Mouse (Mus musculus): ENCODE measurements at regions not wholly inside any gene's neighbourhood (a gene's known extent, or its start where the extent isn't known, plus 50 kb on each side); places are given as distances from the start of the nearest gene placed in this dataset.

DNA sequence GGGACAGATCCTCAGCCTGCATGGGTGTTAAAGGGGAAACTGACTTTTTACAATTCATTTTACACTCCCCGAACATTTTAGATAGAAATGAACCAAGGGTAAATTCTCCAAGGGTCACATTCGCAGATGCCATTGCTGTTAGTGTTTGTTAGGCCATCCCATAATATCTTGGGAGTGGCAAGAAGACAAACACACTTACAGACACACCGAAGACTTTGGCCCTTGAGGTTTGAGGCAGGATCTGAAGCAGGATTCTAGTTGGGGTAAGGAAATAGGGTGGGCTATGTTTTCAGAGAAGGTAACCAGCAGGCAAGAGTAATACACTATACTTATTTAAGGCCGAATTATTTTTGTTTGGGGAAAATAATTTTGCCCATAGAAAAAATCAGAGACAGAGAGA is 263.1 kb upstream of the Sall1 start:
- Histone ChIP-seq H3K4me3 (ENCODE audit: insufficient read depth in 1 of 2, low read depth in 2 of 2, low read length in 2 of 2) (no peak overlapping the region), H3K27me3 (ENCODE audit: control insufficient read depth, insufficient read depth, low read length) (no peaks in the 10 kb centered on the region), H3K4me2 (ENCODE audit: low read depth) (no peak overlapping the region), H3K27ac (no peak overlapping the region), H3K36me3 (replicated peaks; ENCODE audit: control insufficient read depth, insufficient read depth, low read depth) (no peaks in the 10 kb centered on the region), H3K9me3 (ENCODE audit: control insufficient read depth, low read length) (no peaks in the 10 kb centered on the region), H3K4me1 (replicated peaks; ENCODE audit: control insufficient read depth in 2 of 2, insufficient read depth in 2 of 2, low read length in 1 of 2) (0 out of 4 replicates have a peak, but pooled peaks cover 0 to 4% of the 10 kb centered on the region in 2 experiments), H3K9ac (replicated peaks) (no peak overlapping the region)
- DNase-seq (ENCODE audit: low read depth in 3 of 3, low spot score in 3 of 3) (no peak), ATAC-seq (ENCODE audit: insufficient read depth) (no peak)
- TF ChIP-seq CTCF (IDR thresholded peaks at IDR 0.05; ENCODE audit: low read depth) (no peak), EP300 (IDR thresholded peaks at IDR 0.05; ENCODE audit: low read depth) (no peak)
- WGBS (ENCODE audit: insufficient replicate concordance): 60% methylated on average over 4 of the region's 4 CpGs

DNA sequence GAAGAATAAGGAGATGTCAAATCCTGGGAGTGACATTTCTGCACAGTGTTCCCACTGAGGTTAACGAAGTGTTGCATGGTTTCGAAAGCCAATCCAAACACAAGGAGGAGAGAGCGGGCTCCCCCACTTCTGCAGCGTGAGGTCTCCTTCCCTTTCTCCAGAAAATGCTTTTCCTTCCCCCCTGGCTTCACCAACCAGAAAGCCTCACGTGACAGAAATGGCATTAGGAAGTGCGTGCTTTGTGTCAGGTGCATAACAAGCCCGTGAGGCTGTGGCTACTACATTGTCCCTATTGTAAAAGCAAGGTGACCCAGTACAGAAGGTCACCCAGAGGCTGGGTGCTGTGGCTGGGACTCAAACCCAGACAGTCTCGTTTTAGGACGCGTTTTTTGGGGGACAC is 260.2 kb upstream of the Sall1 start:
- Histone ChIP-seq H3K27ac (no peak overlapping the region), H3K4me2 (ENCODE audit: low read depth) (no peak overlapping the region), H3K9me3 (ENCODE audit: control insufficient read depth, low read length) (no peaks in the 10 kb centered on the region), H3K9ac (replicated peaks) (no peak overlapping the region), H3K36me3 (replicated peaks; ENCODE audit: control insufficient read depth, insufficient read depth, low read depth) (no peaks in the 10 kb centered on the region), H3K4me1 (replicated peaks; ENCODE audit: control insufficient read depth in 2 of 2, insufficient read depth in 2 of 2, low read length in 1 of 2) (0 out of 4 replicates have a peak, but pooled peaks cover 0 to 4% of the 10 kb centered on the region in 2 experiments), H3K27me3 (ENCODE audit: control insufficient read depth, insufficient read depth, low read length) (no peaks in the 10 kb centered on the region), H3K4me3 (ENCODE audit: insufficient read depth in 1 of 2, low read depth in 2 of 2, low read length in 2 of 2) (no peak overlapping the region)
- no peak for ATAC-seq (ENCODE audit: insufficient read depth)
- 59% methylated on average over 10 of the region's 10 CpGs for whole genome bisulfite sequencing (ENCODE audit: insufficient replicate concordance)
- no peak for TF ChIP-seq EP300 (IDR thresholded peaks at IDR 0.05; ENCODE audit: low read depth)
- no peak for TF ChIP-seq CTCF (IDR thresholded peaks at IDR 0.05; ENCODE audit: low read depth)
- DNase-seq (ENCODE audit: low read depth in 3 of 3, low spot score in 3 of 3): no peak

DNA sequence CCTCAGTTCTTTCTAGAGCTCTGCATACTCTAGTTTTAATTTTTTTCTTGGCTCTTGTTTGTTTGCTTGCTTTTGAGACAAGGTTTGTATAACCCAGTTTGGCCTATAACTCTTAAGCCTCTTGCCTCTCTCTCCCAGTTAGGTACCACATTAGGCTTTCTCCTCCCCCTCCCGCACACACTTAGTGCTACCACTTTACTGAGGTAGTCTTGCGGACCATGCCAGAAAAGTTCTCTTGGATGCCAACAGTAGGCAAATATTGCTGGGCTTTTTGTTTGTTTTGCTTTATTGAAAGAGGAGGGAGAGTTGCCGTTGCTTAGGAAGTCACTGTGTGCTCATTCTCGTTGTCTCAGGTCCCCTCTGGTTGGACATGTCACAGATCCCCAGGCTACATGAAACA is 259.4 kb upstream of the Sall1 start:
- WGBS (ENCODE audit: insufficient replicate concordance): 60% methylated on average over 4 of the region's 4 CpGs
- Histone ChIP-seq H3K36me3 (replicated peaks; ENCODE audit: control insufficient read depth, insufficient read depth, low read depth) (no peaks in the 10 kb centered on the region), H3K9me3 (ENCODE audit: control insufficient read depth, low read length) (no peaks in the 10 kb centered on the region), H3K4me3 (ENCODE audit: insufficient read depth in 1 of 2, low read depth in 2 of 2, low read length in 2 of 2) (no peak overlapping the region), H3K27me3 (ENCODE audit: control insufficient read depth, insufficient read depth, low read length) (no peaks in the 10 kb centered on the region), H3K4me2 (ENCODE audit: low read depth) (no peak overlapping the region), H3K9ac (replicated peaks) (no peak overlapping the region), H3K27ac (no peak overlapping the region), H3K4me1 (replicated peaks; ENCODE audit: control insufficient read depth in 2 of 2, insufficient read depth in 2 of 2, low read length in 1 of 2) (0 out of 4 replicates have a peak, but pooled peaks cover 0 to 4% of the 10 kb centered on the region in 2 experiments)
- ATAC-seq (ENCODE audit: insufficient read depth) (no peak), DNase-seq (ENCODE audit: low read depth in 3 of 3, low spot score in 3 of 3) (no peak)
- TF ChIP-seq EP300 (IDR thresholded peaks at IDR 0.05; ENCODE audit: low read depth) (no peak), CTCF (IDR thresholded peaks at IDR 0.05; ENCODE audit: low read depth) (no peak)

DNA sequence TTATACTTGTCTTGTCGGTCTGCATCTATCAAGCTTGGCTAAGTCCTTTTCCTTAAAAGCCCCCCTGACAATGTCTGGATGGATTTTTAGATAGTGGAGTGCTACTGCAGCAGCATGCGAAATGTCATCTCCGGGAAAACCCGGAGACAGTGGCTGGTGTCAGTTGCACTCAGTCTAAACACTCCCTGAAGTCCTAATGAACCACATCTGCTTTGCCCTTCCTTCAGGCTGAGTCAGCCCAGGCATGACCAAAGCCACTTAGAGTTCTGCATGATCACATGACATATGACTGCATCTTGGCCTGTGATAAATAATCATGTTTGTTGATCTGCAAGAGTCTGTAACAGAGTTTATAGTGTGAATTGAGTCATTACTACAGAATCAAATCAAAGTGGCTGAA is 255.7 kb upstream of the Sall1 start:
- DNase-seq (ENCODE audit: low read depth in 3 of 3, low spot score in 3 of 3) (no peak), ATAC-seq (ENCODE audit: insufficient read depth) (no peak)
- peaks cover 0 to 4% of the 10 kb centered on the region in 2 experiments; a peak in 1 of 4 replicates for H3K4me1 ChIP-seq (replicated peaks; ENCODE audit: control insufficient read depth in 2 of 2, insufficient read depth in 2 of 2, low read length in 1 of 2)
- no peaks in the 10 kb centered on the region for H3K36me3 ChIP-seq (replicated peaks; ENCODE audit: control insufficient read depth, insufficient read depth, low read depth)
- 65% methylated on average over 4 of the region's 4 CpGs for WGBS (ENCODE audit: insufficient replicate concordance)
- H3K27me3 ChIP-seq (ENCODE audit: control insufficient read depth, insufficient read depth, low read length): no peaks in the 10 kb centered on the region
- H3K4me2 ChIP-seq (ENCODE audit: low read depth): no peak overlapping the region
- TF ChIP-seq EP300 (IDR thresholded peaks at IDR 0.05; ENCODE audit: low read depth): no peak
- TF ChIP-seq CTCF (IDR thresholded peaks at IDR 0.05; ENCODE audit: low read depth): no peak
- no peak overlapping the region for H3K27ac ChIP-seq
- no peak overlapping the region for H3K9ac ChIP-seq (replicated peaks)
- no peaks in the 10 kb centered on the region for H3K9me3 ChIP-seq (ENCODE audit: control insufficient read depth, low read length)
- H3K4me3 ChIP-seq (ENCODE audit: insufficient read depth in 1 of 2, low read depth in 2 of 2, low read length in 2 of 2): no peak overlapping the region

DNA sequence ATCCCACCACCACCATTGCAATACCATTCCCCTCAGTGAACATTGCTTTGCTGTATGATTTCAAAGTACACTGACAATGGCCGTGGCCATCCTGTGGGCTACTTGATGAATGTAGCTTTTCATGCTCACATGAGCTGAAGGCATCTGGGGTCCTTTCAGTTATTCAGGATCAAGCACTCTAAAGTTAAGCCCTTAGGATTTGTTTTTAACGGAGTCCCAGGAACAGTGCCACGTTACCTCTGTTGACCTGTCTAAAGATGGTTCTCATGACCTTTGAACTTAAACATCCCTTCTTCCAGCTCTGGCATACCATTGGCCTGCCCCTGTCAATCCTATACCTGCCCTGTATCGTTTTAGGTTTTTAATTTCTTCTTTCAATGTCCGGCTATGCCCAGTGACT is 251.7 kb upstream of the Sall1 start:
- H3K4me2 ChIP-seq (ENCODE audit: low read depth): no peak overlapping the region
- no peak for TF ChIP-seq EP300 (IDR thresholded peaks at IDR 0.05; ENCODE audit: low read depth)
- no peak for TF ChIP-seq CTCF (IDR thresholded peaks at IDR 0.05; ENCODE audit: low read depth)
- no peaks in the 10 kb centered on the region for H3K36me3 ChIP-seq (replicated peaks; ENCODE audit: control insufficient read depth, insufficient read depth, low read depth)
- no peak overlapping the region for H3K4me3 ChIP-seq (ENCODE audit: insufficient read depth in 1 of 2, low read depth in 2 of 2, low read length in 2 of 2)
- no peak for DNase-seq (ENCODE audit: low read depth in 3 of 3, low spot score in 3 of 3)
- no peaks in the 10 kb centered on the region for H3K9me3 ChIP-seq (ENCODE audit: control insufficient read depth, low read length)
- no peaks in the 10 kb centered on the region for H3K27me3 ChIP-seq (ENCODE audit: control insufficient read depth, insufficient read depth, low read length)
- WGBS (ENCODE audit: insufficient replicate concordance): 49% methylated on average over 5 of the region's 5 CpGs
- no peak overlapping the region for H3K27ac ChIP-seq
- H3K4me1 ChIP-seq (replicated peaks; ENCODE audit: control insufficient read depth in 2 of 2, insufficient read depth in 2 of 2, low read length in 1 of 2): no peaks in the 10 kb centered on the region; a peak in 1 of 4 replicates
- H3K9ac ChIP-seq (replicated peaks): no peak overlapping the region
- no peak for ATAC-seq (ENCODE audit: insufficient read depth)
